Mouse (Mus musculus) yolk sac, embryonic 10.5 days (tissue): ENCODE measurements at regions not wholly inside any gene's neighbourhood (a gene's known extent, or its start where the extent isn't known, plus 50 kb on each side); places are given as distances from the start of the nearest gene placed in this dataset.

Experiments used
- DNase-seq: peaks from one replicate; pipeline ENCODE4 v3.0.0-alpha.2; 2017; ENCODE audit warnings: low spot score

DNA sequence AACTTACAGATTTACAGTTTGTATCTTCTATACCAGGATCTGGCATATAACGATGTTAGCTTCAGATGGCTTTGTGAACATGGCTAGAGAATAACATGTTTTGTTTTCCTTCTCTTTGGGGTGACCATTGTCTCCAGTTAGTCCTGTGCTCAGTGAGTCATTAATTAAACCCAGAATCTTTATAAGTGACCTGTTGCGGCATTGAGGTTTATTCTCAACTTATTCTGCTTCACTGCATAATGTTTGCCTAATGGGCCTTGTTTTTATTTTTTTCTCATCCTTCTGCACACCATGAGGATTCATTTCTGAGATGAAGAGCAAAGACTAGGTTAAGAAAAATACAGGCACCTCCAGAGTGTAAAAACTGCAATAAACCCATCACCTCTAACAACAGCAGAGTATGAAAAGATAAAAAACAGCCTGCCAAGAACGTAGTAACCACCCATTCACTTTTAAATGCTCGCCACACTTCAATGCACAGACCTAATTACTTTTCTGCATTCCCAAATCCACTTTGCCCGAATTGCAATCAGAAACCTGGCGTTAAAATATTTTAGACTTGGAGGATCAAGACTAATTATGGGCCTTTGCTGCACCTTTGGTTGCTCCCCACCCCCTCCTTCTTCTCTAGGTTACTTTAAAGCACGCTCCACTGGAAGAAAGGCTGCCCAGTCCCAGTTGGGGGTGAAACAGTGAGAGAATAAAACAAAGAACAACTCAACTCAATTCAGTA lies 381.5 kb upstream of the Nr2f1 start:
- DNase-seq, result no peak

- no peak for DNase-seq
Observed at GRCm38 (mm10) chr13:78577497-78577896, 377.9 kb upstream of the Nr2f1 start.

- peak; percentile 15 for DNase-seq
Observed at GRCm38 (mm10) chr13:78576300-78577296, 377.0 kb upstream of the Nr2f1 start.

DNA sequence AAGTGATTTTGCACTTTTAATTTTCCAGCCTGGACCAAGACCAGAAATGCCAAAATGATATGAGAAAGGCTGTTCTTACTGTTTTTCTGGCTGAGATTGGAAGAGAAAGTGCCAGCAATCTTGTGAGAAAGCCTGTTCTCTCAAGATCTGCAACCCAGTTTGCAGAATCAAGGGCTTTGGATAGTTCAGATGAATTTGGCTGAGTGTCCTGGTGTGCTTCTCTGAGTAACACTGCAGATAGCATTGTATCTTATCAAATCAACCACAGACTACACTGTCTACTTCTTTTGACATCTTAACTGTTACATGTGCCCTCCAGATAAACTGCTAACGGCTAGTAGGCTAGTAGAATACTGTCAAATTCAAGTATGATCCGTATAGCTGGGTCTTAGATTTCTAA lies 371.5 kb upstream of the Nr2f1 start:
- DNase-seq, result no peak

GRCm38 (mm10) chr13:78524446-78524937 lies 324.9 kb upstream of the Nr2f1 start:
- DNase-seq, result no peak

DNA sequence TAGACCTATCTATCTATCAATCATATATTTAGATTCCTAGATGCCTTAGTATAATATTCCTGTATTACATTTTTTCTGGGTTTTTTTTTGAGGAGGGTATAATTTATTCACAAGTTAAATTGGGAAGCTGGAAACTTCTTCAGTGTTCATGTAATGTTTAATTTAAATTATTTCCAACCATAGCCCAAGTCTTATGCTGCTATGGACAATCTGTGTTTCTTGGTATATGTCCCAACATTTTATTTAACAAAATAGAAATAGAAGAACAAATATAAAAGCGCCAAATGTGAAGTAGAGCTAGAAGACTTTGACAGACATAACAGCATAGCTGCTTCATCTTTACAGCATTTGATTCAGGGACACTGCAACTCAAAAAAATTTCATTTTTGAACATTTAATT lies 321.2 kb upstream of the Nr2f1 start:
- DNase-seq, result no peak

DNA sequence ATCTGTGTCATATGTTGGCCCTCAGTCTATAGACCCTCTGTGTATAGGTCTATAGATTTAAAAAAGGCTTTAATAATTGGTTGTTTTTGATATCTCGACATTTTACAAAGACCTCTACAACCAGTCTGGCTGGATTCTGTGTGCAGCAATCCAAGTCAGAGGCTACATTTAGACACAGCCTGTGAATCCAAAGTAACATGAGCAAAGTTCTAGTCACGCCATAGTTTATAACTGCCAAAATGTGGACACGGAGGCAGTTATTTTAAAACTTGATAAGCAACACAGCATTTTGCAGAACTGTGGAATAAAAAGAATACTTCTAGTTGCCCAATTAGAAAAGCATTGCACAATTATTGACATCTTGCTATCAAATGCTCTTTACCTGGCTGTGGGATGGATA lies 320.6 kb upstream of the Nr2f1 start:
- no peak for DNase-seq

- no peak for DNase-seq
Observed at GRCm38 (mm10) chr13:78500551-78500950, 301.0 kb upstream of the Nr2f1 start.

- no peak for DNase-seq
Observed at GRCm38 (mm10) chr13:78483760-78484357, 284.3 kb upstream of the Nr2f1 start.

GRCm38 (mm10) chr13:78482929-78483759 lies 283.6 kb upstream of the Nr2f1 start:
- DNase-seq, result no peak

GRCm38 (mm10) chr13:78451333-78452070 lies 251.9 kb upstream of the Nr2f1 start:
- no peak for DNase-seq

DNA sequence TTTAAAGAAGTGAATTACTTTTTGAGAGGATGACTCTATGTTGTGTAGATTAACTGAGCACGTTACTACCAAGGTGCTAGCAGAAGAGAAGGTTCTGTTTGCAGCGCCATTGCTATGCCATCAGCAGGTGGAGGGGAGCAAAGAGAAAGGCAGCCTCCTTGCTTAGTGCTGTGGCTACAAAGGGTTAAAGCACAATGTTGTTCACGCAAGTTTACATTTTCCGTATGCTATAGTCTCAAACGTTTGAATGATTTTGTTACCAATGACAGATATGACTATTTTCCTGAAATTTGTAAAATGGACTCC lies 247.1 kb upstream of the Nr2f1 start:
- no peak for DNase-seq

DNA sequence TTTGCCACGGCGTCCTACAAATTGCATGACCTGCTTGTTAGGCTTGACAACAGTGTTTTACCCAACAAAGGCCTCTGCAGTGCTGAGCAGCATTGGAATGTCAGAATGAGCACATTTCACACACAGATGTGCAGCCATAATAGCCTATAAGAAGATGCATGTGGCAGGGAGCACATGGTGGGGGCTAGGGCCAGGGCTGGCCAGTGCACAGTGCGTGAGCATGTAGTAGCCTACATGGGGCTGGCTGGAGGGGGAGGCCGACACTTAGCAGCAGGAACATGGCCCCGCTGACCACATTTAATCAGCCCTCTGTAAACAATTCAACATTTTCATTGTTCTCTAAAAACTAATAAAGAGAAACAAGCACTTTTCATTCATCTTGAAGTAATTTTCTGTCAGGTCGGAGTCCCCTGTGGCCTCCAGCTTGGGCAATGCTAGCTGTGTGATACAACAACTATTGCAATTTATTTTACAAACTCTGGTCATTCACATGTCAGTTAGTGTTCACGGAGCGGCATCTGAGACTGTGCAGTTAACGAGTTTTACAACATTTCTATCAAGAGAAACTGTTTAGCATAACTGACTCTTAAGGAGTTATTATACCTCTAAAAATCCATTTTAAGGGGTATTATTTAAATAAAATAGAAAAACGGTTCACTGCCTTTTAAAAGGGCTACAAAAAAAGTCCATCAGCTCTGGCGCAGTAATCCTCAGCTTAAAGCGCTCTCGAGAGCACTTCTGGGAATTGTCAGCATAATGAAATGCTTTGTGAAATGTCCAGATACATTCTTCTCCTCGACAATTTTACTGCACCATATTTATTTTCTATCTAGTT lies 246.6 kb upstream of the Nr2f1 start:
- DNase-seq, result no peak

DNA sequence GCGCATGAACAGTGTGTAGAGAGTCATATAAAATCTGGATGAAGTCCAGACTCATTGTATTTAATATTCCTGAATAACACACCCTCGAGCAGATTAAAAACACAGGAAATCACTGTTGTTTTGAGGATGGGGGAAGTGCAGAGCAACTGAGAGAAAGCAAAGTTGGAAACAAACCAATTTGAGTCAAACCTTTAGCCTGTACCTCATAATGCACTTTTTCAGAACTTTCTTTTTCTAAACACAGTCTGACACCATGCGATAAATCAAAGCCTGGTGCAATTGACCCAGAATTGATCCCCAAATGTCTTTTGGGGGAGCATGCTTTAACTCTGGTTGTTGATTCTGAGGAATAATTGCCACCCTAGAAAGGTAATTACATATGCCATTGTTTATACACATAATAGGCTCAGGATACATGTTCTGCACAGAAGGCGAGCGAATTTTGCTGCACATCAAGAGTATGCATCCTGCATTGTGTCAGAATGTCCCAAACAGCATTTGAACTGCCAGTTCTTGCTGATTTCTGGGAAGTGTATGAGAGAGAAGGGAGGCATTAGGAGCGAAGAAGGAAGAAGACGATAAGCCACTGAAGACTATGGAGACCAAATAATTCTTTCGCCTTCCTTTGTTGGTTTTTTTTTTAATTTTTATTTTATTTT lies 245.3 kb upstream of the Nr2f1 start:
- DNase-seq, result no peak

GRCm38 (mm10) chr13:78428469-78428868 lies 228.9 kb upstream of the Nr2f1 start:
- DNase-seq, result no peak

DNA sequence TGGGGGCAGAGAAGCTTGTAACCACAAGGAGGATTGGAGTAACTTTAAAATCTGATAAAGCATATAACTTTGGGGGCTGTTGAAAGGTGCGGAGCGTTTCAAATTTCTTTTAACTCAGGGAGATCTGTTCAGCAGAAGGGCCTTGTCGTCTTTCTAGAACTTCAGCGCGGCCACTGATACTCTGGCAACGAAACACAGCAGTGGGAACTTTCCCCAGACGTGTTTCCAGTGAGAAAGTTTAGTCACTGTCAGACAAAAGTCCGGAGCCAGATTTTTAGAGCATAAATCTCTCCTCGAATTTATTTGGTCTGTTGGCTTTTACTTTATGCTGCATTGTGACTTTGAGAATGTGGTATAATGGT lies 228.5 kb upstream of the Nr2f1 start:
- DNase-seq, result no peak

- DNase-seq, result peak; percentile 3
Observed at GRCm38 (mm10) chr13:78427141-78428083, 227.9 kb upstream of the Nr2f1 start.

DNA sequence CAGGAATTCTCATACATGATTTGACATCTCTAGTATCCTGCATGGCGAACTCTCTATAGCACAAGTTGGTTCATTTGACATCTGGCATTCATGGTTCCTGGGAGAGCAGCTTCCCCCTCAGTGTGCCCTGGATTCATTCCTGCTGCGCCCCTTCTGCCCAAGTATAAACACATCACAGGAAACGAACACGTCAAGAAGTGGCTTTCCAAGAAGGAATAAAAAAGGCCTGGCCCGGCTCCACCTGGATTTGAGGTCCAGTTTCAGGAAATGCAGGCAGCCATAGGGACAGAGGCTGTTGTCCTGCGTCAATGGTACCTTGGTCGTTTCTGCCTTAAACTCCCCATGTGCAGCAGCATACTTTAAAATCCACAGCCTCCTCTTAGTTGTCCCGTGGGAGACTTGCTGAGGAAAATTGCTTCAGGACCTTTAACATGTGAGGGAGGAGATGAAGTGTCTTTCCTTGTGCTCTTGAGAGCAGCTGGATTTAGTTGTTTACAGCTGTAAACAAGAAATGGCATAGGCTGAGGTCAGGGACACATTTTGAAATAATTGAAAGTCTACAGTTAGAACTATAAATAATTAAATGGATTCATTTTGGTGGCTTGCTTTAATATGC lies 226.9 kb upstream of the Nr2f1 start:
- no peak for DNase-seq
